Comparison of ENCODE assay signal across 8 mouse cellular contexts in genomic region chr13:15759633-15760441, GRCm38 (mm10).
A peak's percentile ranks its signal among the peaks of the same experiment; 100 is the strongest.
DNase-seq lines count a peak whose midpoint lies in the region; ATAC-seq lines count a peak whose summit lies in the region.

No protein-coding gene starts in this region.

- ATAC-seq in embryonic facial prominence, embryonic 11.5 days (replicated peaks; ENCODE audit: insufficient number of reproducible peaks, low FRiP score, low TSS enrichment, low read depth) = peak; percentile 34; the same call in 1 of the 2 replicates
- peak; percentile 55 for ATAC-seq in midbrain, embryonic 15.5 days (replicated peaks)

- H3K9me3 ChIP-seq in embryonic facial prominence, embryonic 11.5 days (replicated peaks; ENCODE audit: control insufficient read depth, low read length) = no peaks in the 10 kb centered on the region
- H3K9me3 ChIP-seq in midbrain, embryonic 15.5 days = no peaks in the 10 kb centered on the region

- H3K4me1 ChIP-seq in embryonic facial prominence, embryonic 11.5 days (ENCODE audit: control insufficient read depth, insufficient read depth, low read length) = no peaks in the 10 kb centered on the region
- peaks cover 16% of the 10 kb centered on the region for H3K4me1 ChIP-seq in midbrain, embryonic 15.5 days

- H3K27me3 ChIP-seq in embryonic facial prominence, embryonic 11.5 days (ENCODE audit: control insufficient read depth, insufficient read depth, low read length) = no peaks in the 10 kb centered on the region
- H3K27me3 ChIP-seq in midbrain, embryonic 15.5 days (replicated peaks) = no peaks in the 10 kb centered on the region

- peak overlapping the region; percentile 38 for H3K4me3 ChIP-seq in embryonic facial prominence, embryonic 11.5 days (ENCODE audit: low read depth, low read length)
- peak overlapping the region; percentile 40 for H3K4me3 ChIP-seq in midbrain, embryonic 15.5 days

- peak overlapping the region; percentile 30 for H3K9ac ChIP-seq in embryonic facial prominence, embryonic 11.5 days (replicated peaks; ENCODE audit: low read length)
- H3K9ac ChIP-seq in midbrain, embryonic 15.5 days = peak overlapping the region; percentile 46

- H3K27ac ChIP-seq in embryonic facial prominence, embryonic 11.5 days (replicated peaks; ENCODE audit: low read depth, low read length) = no peak overlapping the region
- peak overlapping the region; percentile 81 for H3K27ac ChIP-seq in midbrain, embryonic 15.5 days

- peak overlapping the region; percentile 67 for H3K4me2 ChIP-seq in embryonic facial prominence, embryonic 11.5 days (ENCODE audit: low read depth, low read length)
- peak overlapping the region; percentile 55 for H3K4me2 ChIP-seq in midbrain, embryonic 15.5 days

- intact Hi-C loops in heart, postnatal 25 days (cut with DNase I) = loop anchor here (5.0 kb wide), 1 partner anchor 1088 kb away; no protein-coding TSS in a partner anchor

- 16% methylated on average over 10 of the region's 10 CpGs for WGBS in embryonic facial prominence, embryonic 11.5 days
- 13% methylated on average over 10 of the region's 10 CpGs for WGBS in midbrain, embryonic 15.5 days

- DNase-seq in heart, adult 11 months = peak; percentile 95
- DNase-seq in heart, postnatal 25 days (ENCODE audit: low spot score) = no peak
- no peak for DNase-seq in embryonic facial prominence, embryonic 11.5 days (ENCODE audit: low spot score)
- peak; percentile 0 for DNase-seq in induced T-regulatory cell, adult 2 months (ENCODE audit: low read depth)
- DNase-seq in right cerebral cortex, postnatal 25 days = no peak
- DNase-seq in layer of hippocampus, adult 9-11 months = no peak
- no peak for DNase-seq in kidney, postnatal 10 days

- no peaks in the 10 kb centered on the region for H3K36me3 ChIP-seq in embryonic facial prominence, embryonic 11.5 days (replicated peaks; ENCODE audit: control insufficient read depth, insufficient read depth, low read depth, low read length)
- no peaks in the 10 kb centered on the region for H3K36me3 ChIP-seq in midbrain, embryonic 15.5 days (replicated peaks)

Comparison
In these comparisons a context has a peak if more than half of its experiments do, and no peak if none do; other contexts are left out.
1. DNase-seq: peak in heart, adult 11 months (single experiment) and induced T-regulatory cell, adult 2 months (single experiment); none in heart, postnatal 25 days (single experiment), embryonic facial prominence, embryonic 11.5 days (single experiment), right cerebral cortex, postnatal 25 days (single experiment), layer of hippocampus, adult 9-11 months (single experiment) and kidney, postnatal 10 days (single experiment).